Mouse (Mus musculus): Measurements from ENCODE around the gene Olfr1391.
"Not testable (repeated sequence)": the region's sequence is repeated elsewhere in the genome, so short reads cannot be mapped to it uniquely, and the experiment has no call there.

Gene Olfr1391

GRCm38 (mm10) chr11:49322442-49322841 is at the start of gene Olfr1391:
Gene Olfr1391 (plus strand): TSS chr11:49322742.
- DNase-seq = no peak

GRCm38 (mm10) chr11:49273834-49274519 is 48.6 kb upstream of the Olfr1391 start:
- no peak for DNase-seq

- no peak for DNase-seq
These were observed 44.3 kb upstream of the Olfr1391 start, which contains the start of gene Olfr1393 for GRCm38 (mm10) chr11:49278222-49278621. Gene Olfr1393 (plus strand): TSS chr11:49278304.

DNA sequence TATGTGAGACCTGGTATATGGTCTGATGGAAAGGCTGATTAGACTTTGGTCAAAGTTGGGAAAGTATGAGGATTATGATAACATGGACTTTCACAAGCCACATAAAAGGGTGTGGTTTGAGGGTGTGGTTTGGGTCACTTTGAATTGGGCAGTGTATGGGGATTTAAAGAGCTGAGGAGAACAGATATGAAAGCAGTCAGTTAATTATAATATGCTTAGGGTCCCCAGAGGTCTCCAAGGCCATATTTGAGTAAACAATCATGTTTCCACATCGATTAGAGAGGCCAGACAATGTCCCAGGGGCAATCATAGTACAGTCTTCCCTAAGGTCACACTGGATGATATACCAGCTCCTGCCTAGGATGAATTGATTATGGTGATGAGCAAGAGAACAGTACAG is 37.6 kb upstream of the Olfr1391 start, which contains the start of gene Olfr1392:
TSS of gene Olfr1392 (plus strand) at position 301 of the 400 bp plus-strand sequence.
- not testable (repeated sequence) for DNase-seq

DNA sequence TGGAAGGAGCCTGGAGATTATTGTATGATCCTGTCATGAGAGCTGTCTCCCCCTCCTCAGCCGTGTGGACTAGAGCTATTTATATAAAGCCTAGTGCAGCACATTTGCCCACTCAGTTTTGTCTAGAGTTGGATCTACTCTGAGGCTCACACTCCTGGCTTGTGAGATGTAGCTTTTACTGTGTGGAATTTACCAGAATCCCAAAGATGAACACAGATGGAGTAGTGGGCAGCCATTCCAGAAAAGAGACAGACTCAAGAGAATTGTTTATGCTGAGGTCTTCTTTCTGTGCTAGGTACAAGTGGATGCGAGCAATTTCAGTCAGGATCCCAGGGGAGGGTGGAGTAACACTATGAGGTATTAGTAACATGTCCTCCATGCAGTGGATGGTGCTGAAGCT is 35.3 kb upstream of the Olfr1391 start:
- DNase-seq = no peak

DNA sequence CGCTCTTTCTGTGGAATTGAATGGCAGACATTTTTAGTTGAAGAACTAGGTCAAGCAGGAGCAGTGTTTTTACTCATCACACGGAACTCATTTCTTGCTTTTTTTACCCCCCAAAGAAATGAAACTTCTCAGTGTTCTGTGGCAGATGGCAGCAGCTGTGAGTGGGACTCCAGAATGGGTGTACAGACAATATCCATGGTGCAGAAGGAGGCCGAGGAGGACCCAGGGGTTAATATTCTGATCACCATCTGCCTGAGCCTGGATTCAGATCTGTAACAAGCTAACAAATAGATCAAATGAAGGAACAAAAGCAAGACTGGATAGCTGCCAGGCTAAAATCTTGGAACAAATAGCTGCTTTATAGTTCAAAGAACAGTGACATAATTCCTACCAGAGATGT is 29.8 kb upstream of the Olfr1391 start:
- no peak for DNase-seq

GRCm38 (mm10) chr11:49304441-49304840 is 18.1 kb upstream of the Olfr1391 start, which contains the start of gene Olfr10:
Gene Olfr10 (plus strand): TSS chr11:49304741.
- DNase-seq = no peak

DNA sequence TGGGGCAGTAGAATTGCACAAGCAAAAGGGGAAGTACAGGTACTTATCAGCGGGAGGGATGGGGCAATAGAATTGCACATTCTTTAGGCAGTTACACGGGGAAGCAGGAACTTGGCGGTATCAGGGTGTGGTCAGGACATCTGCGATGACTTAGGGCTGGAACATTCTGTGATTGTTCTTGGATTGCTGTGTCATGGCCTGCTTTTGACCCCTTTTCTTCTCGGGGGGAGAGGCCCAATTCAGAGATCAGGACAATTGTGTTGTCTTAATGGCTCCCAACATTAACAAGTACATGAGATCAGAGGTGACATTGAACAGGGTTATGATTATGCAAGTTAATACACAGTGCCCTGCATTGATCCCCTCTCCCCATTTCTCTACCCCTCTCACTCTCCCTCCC is 14.0 kb upstream of the Olfr1391 start:
- DNase-seq = not testable (repeated sequence)

DNA sequence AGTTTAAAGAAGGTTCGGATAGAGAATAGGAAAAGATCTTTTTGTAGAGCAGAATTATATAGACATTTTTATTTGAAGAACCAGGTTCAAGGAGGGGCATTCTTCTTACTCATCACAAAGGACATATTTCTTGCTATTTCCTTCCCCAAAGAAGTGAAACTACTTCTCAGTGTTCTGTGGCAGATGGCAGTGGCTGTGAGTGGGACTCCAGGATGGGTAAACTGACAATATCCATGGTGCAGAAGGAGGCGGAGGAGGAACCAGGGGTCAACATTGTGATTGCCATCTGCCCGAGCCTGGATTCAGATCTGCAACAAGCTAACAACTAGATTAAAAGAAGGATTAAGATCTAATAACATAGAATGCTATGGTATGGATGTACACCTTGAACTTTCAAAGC is 4.2 kb downstream of the Olfr1391 start:
- DNase-seq = no peak

DNA sequence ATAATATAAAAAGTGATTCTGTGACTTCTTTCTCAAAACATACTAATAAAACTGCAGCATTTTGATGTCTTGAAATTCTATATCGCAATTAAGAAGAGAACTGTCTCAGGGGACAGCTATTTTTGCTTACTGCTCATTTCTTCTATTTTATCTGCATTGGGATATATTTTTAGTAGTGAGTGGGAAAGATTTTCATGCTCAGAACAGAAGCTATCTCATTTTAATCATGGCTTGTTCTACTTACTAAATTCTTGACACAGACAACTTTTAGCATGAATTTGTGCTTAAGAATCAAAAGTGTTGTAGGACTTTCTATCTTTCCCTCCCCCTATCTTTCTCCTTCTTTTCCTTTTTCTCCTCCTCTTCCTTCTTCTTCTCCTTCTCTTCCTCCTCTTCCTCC is 7.1 kb downstream of the Olfr1391 start:
- DNase-seq = no peak

- DNase-seq = no peak
These were observed 12.3 kb downstream of the Olfr1391 start, which contains the start of gene Olfr1390 for GRCm38 (mm10) chr11:49334888-49335287. Gene Olfr1390 (plus strand): TSS chr11:49335188.

GRCm38 (mm10) chr11:49337150-49337832 is 14.7 kb downstream of the Olfr1391 start:
- no peak for DNase-seq

All from kidney, postnatal 14 days (tissue).